Mouse (Mus musculus) liver, adult 2 months (tissue): Measurements from ENCODE around the gene Wars2. TPM values are rescaled to one million over a fixed set of nuclear protein-coding genes. Genes with fewer than 3 reads are reported as not detected.

Experiments
- DNase-seq: peaks from one replicate; pipeline ENCODE4 v3.0.0-alpha.2; 2011; ENCODE audit warnings: low read depth, low spot score; ENCODE audit errors: extremely low read depth
- H3K27ac ChIP-seq: fragments of 200-500 bp; replicated peaks from 2 replicates; pipeline ENCODE4 v1.5.1; 2012; ENCODE audit warnings: low read depth, mild to moderate bottlenecking, control low read depth, inconsistent platforms, low read length; ENCODE audit not compliant: insufficient read depth
- H3K27me3 ChIP-seq: fragments of 200-500 bp; 2 replicates; pipeline ENCODE4 v1.6.1; 2012; ENCODE audit warnings: mild to moderate bottlenecking, moderate library complexity, low read length, inconsistent platforms; ENCODE audit not compliant: control insufficient read depth, insufficient read depth
- H3K36me3 ChIP-seq: fragments of 200-500 bp; 2 replicates; pipeline ENCODE4 v1.6.1; 2012; ENCODE audit warnings: low read length, inconsistent platforms; ENCODE audit not compliant: control insufficient read depth, insufficient read depth
- H3K4me1 ChIP-seq: fragments of 200-500 bp; 2 replicates; pipeline ENCODE4 v1.6.1; 2011; ENCODE audit warnings: low read length; ENCODE audit not compliant: control insufficient read depth, insufficient read depth
- H3K4me3 ChIP-seq: fragments of 200-500 bp; 2 replicates; pipeline ENCODE4 v1.5.1; 2011; ENCODE audit warnings: low read depth, mild to moderate bottlenecking, control low read depth, low read length, moderate library complexity; ENCODE audit not compliant: insufficient read depth
- H3K79me2 ChIP-seq: fragments of 200-500 bp; 2 replicates; pipeline ENCODE4 v1.6.1; 2012; ENCODE audit warnings: inconsistent platforms, mild to moderate bottlenecking, low read length, moderate library complexity; ENCODE audit not compliant: control insufficient read depth, insufficient read depth
- H3K9ac ChIP-seq: fragments of 200-500 bp; 2 replicates; pipeline ENCODE4 v1.6.1; 2012; ENCODE audit warnings: low read depth, mild to moderate bottlenecking, control low read depth, inconsistent platforms, low read length
- CTCF ChIP-seq: fragments of 200-500 bp; IDR thresholded peaks from 2 replicates; pipeline ENCODE4 v1.5.1; 2011; ENCODE audit warnings: low read depth, low read length, control low read depth
- POLR2A ChIP-seq: fragments of 200-500 bp; IDR thresholded peaks from 2 replicates; pipeline ENCODE4 v1.6.1; 2011; ENCODE audit warnings: low read length, control low read depth; ENCODE audit not compliant: insufficient read depth; ENCODE audit errors: extremely low read depth
- WGBS: fragments of 180-500 bp; shearing (Covaris S2); methylation state at CpG from one replicate; pipeline ENCODE4 v1.1.7; 2018; 5-methylcytosine and 5-hydroxymethylcytosine counted together
- polyA plus RNA-seq: library from polyadenylated mRNA; depleted of rRNA; stranded (reverse); fragments of >200 nt; gene quantifications from 2 replicates; pipeline ENCODE4 v1.2.3, GENCODE M21; 2012; rRNA removed
- total RNA-seq: library from RNA; depleted of rRNA; stranded (reverse); fragments of >200 nt; gene quantifications from 2 replicates; pipeline ENCODE4 v1.2.3, GENCODE M21; 2014; rRNA removed

Wars2 gene
- 3.7 and 4.1 TPM in 2 replicates for total RNA-seq
- 1.4 and 2.3 TPM in 2 replicates for polyA plus RNA-seq

DNA sequence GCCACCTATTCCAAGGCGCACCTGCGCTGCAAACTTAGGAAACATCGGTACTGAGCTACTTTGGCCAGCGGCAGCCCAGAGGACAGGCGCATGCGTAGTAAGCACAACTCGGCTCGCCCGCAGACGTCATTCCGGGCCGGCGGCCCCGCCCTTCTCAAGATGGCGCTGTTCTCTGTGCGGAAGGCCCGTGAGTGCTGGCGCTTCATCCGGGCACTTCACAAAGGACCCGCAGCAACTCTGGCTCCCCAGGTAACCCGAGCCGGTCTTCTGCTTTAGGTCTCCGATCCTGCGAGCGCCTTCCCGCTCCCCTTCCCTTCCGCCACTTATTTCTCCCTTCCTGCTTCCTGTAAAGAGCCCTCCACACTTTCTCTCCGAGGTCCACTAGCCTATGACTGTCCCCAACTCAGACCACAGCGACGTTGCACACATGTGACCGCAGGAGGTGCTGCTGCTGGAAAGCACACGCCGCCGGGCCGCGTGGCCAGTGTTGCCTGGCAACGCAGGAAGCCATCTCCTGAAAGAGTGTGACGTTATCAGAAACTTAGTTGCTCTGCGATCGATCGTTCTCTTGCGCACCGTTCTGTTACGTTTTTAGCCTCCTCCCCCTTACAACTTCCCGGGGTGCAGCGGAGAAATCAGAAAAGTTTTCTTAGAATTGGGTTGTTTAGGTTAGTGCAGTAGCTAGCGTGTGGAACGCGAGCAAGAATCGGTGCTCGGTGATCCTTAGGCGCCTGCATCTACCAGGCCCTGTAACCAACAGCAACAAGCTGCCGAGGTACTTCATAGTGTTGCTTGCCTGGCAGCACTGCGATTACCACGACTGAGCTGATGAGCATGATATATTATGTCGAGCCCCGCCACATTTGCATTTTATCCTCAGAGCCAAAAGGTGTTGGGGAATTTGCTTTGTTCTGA lies at the start of gene Wars2:
Wars2 (plus strand) TSS at position 129 of the 915 bp plus-strand sequence.
- peak within 1 kb of the TSS; percentile 66 for H3K4me3 ChIP-seq
- H3K4me1 ChIP-seq, result no peaks in the 10 kb centered on the region
- no peaks in the 10 kb centered on the region for H3K36me3 ChIP-seq
- DNase-seq, result peak; percentile 94
- peak within 1 kb of the TSS; percentile 88 for H3K27ac ChIP-seq
- peaks cover 2% of the 10 kb centered on the region; the same call in 1 of the 2 replicates for H3K79me2 ChIP-seq
- no peak for TF ChIP-seq CTCF
- peak; percentile 14; the same call in 1 of the 2 replicates for TF ChIP-seq POLR2A
- H3K27me3 ChIP-seq, result no peaks in the 10 kb centered on the region; the same call in 1 of the 2 replicates
- peak within 1 kb of the TSS; percentile 62 for H3K9ac ChIP-seq
- WGBS, result under 1% methylated on average over 57 of the region's 57 CpGs

DNA sequence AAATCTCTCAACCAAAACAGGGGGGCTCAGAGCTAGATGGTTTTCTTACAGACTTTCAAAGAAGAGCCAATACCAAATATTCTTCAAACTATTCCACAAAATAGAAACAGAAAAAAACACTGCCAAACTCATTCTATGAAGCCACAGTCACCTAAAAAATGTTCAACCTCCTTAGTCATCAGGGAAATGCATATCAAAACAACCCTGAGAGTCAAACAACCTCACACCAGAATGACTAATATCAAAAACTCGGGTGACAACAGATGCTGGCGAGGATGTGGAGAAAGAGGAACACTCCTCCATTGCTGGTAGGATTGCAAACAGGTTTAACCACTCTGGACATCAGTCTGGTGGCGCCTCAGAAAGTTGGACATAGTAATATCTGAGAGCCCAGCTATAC lies 44.1 kb upstream of the Wars2 start:
- TF ChIP-seq CTCF, result no peak
- TF ChIP-seq POLR2A, result no peak
- WGBS, result 74% methylated on average over 3 of the region's 3 CpGs
- no peak for DNase-seq
- Histone ChIP-seq H3K9ac (no peak overlapping the region), H3K27me3 (no peaks in the 10 kb centered on the region), H3K4me1 (no peaks in the 10 kb centered on the region), H3K27ac (no peak overlapping the region), H3K79me2 (no peaks in the 10 kb centered on the region), H3K4me3 (no peak overlapping the region), H3K36me3 (no peaks in the 10 kb centered on the region)

DNA sequence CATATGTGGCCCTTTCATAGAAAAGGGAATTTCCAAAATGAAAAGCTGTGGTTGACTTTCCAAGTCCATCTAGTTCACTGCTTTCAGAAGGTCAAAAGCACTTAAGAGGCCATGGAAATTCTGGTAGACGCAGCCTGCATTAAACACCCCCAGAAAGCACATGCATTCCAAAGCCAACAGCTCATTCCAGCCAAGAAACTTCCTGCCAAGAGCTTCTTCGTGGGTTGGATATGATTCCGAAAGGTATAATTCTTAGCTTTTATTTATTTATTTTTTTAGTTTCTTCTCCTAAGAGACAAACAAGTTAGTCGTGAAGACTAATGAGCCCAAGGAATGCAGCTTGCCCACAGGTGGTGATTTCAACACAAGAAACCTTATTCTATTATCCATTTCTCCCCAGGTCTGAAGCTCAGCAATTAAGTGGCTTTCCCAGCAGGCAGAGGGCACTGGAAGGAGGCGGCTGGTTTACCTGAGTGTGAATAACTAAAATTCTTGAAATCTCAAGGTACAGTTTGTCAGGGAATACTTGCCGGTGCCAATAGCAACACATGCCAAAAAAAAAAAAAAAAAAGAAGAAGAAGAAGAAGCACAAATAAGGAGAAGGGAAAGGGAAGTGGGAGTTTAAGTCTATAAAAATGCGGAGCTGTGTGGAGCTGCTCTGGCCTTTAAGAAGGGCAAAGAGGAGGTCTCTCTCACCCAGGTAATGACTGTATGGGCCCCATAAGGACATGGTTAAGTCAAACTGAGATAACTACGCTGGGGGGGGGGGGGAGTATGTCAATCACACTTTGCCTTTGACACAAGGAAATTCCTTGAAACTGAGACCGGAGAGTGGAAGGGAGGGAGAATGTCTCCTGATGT lies 30.3 kb upstream of the Wars2 start:
- H3K27me3 ChIP-seq, result no peaks in the 10 kb centered on the region
- WGBS, result 73% methylated on average over 9 of the region's 9 CpGs
- no peak for DNase-seq
- no peak for TF ChIP-seq POLR2A
- TF ChIP-seq CTCF, result no peak
- H3K27ac ChIP-seq, result no peak overlapping the region
- no peaks in the 10 kb centered on the region for H3K36me3 ChIP-seq
- no peak overlapping the region for H3K9ac ChIP-seq
- no peaks in the 10 kb centered on the region for H3K4me1 ChIP-seq
- H3K4me3 ChIP-seq, result no peak overlapping the region
- no peaks in the 10 kb centered on the region for H3K79me2 ChIP-seq

DNA sequence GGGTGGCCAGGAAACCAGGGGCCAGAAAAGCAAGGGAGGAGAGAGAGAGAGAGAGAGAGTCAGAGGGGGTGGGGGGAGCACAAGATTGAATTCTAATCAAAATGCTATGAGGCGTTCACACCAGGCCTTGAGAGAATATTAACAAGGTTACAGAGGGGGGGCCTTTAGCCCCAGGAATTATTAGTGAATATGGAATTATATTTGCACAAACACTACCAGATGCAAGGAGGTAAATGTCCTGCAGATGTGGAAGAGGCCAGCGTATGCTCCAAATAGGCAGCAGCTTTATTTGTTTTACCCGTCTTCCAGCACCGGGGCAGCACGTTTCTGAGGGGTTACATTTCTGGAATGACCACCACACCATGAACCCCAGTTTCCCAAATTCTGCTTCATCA lies 29.7 kb upstream of the Wars2 start:
- Histone ChIP-seq H3K27ac (no peak overlapping the region), H3K4me1 (no peaks in the 10 kb centered on the region), H3K4me3 (no peak overlapping the region), H3K9ac (no peak overlapping the region), H3K36me3 (no peaks in the 10 kb centered on the region), H3K27me3 (no peaks in the 10 kb centered on the region), H3K79me2 (no peaks in the 10 kb centered on the region)
- TF ChIP-seq CTCF (no peak), POLR2A (no peak)
- no peak for DNase-seq
- WGBS, result 87% methylated on average over 5 of the region's 5 CpGs

DNA sequence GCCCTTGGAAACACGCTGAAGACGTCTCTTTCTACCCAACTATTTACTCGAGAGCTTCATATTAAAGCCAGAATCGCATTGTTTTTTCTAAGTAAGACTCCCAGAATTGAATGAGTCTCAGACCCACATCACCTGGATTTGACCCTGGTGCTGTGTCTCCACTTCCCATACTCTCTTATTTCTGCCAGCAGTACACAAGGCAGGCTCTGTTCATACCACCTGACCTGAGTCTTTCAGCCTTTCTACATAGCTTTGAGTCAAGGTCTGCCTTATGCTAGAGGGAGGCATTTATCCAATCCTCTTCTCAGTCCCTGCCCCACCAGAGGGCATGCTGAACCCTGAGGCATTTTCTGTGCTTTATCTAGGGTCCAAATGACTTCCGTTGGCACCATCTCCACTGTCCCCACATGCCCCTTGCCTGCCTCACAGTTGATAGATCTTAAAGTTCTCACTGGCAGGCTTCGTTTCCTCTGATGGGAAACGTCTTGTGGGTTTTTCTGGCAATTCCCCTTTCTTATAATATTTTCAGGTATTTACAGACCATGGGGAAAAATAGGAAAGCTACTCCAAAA lies 27.5 kb upstream of the Wars2 start:
- H3K9ac ChIP-seq, result no peak overlapping the region
- H3K27me3 ChIP-seq, result no peaks in the 10 kb centered on the region
- H3K4me3 ChIP-seq, result no peak overlapping the region
- no peak for DNase-seq
- 74% methylated on average over 7 of the region's 7 CpGs for WGBS
- H3K36me3 ChIP-seq, result no peaks in the 10 kb centered on the region
- H3K27ac ChIP-seq, result no peak overlapping the region
- TF ChIP-seq CTCF, result no peak
- no peak for TF ChIP-seq POLR2A
- H3K4me1 ChIP-seq, result no peaks in the 10 kb centered on the region
- no peaks in the 10 kb centered on the region for H3K79me2 ChIP-seq
